Mouse (Mus musculus) inflammation-experienced regulatory T-cells, adult 6 months (primary cell): ENCODE measurements at regions not wholly inside any gene's neighbourhood (a gene's known extent, or its start where the extent isn't known, plus 50 kb on each side); places are given as distances from the start of the nearest gene placed in this dataset.

Source experiments
- ATAC-seq: one replicate; pipeline ENCODE4 v1.8.0; 2017

DNA sequence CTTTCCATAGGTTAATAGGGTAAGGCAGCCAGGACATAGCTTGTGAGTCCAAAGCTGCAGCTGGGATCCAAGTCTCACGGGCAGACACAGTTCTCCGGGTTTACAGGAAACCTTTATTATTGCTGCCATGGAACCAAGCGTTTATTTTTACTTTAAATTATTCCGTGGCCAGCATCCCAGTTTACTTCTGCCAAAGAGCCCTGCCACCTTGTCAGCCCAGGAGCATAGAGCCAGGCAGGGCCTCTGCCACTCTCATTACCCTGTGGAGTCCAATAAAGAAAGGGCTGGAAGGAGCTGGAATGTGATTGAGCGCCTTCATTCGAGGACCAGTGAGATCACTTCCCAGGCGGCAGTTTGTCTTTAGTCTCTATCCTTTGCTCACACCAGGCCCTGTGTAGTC, 96.6 kb upstream of the Atp6ap2 start:
- ATAC-seq, result no peak

DNA sequence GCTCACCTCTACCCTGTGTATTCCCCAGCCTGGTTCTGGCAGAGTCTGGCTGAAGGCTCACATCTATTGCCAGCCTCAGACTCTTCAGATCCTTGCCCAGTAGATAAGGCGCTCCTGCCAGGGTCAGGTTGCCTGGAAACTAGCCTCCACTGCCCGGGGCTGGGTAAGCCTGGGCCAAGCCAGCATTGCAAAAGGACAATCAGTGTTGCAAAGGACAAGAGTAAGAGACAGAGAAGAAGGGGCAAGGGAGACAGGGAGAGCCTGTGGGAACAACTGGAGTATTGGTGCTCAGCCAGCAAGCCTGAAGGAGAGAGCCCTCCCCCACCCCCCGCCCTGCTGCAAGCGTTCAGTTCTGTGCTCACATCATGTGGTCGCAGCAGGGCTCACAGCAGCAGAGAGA, 94.4 kb upstream of the Atp6ap2 start:
- no peak for ATAC-seq

- ATAC-seq, result no peak
Observed at GRCm38 (mm10) chrX:12493916-12494315, 93.7 kb upstream of the Atp6ap2 start.

DNA sequence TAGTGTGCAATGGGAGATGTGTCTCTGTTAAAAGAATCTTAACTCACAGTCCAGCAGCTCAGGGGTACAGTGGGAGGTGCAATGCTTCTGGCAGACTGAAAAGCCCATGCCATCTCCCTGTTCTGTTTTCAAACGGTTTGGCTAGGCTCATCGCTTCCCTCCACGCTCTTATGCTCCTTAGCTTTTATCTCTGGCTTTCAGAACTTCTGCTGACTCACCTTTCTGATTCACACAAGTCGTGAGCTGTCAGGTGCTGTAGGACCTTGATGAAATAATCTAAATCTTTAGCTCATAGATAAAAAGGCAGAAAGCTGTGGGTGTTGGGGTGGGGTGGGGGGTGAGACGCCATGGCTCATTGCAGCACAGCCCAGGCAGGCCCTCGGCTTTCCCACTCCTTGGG, 93.1 kb upstream of the Atp6ap2 start:
- ATAC-seq, result no peak

DNA sequence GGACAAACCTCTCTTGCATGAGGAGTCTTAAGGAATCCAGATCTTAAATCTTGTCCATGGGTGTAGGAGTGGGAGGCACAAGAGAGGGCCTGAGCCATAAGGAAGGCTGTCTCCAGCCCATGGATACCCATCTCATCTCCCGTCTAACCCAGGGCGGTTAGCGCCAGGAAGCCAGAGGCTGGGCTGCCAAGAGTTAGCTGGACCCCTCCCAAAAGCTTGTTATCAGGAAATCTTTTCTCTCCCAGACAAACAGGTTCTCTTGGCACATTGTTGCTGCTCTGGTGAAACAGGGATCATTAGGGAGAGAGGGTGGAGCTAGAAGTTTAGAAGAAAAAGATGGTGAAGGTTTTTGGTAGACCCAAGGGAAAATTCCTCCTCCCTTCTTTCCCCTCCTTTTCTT, 87.0 kb upstream of the Atp6ap2 start:
- ATAC-seq, result no peak

- no peak for ATAC-seq
Observed at GRCm38 (mm10) chrX:12502364-12502763, 85.2 kb upstream of the Atp6ap2 start.

DNA sequence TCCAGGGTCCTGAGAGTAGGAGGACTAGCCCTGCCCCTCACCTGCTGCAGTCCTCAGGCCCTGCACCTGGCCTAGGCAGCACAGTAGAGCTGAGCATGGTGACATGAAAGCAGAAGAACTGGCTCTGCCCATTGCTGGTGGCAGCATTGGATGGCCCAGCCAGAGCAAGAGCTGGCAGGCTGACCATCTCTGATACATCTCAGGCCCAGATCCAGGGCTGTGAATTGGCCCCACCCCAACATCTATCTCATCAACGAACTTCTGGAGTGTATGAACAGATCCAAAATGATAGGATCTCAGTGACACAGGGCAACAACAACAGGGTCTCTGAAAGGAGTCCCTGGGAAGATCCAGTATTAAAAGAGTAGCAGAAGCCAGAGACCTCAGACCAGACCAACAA, 84.0 kb upstream of the Atp6ap2 start:
- ATAC-seq, result no peak

GRCm38 (mm10) chrX:12511119-12511518, 76.5 kb upstream of the Atp6ap2 start:
- ATAC-seq, result no peak

DNA sequence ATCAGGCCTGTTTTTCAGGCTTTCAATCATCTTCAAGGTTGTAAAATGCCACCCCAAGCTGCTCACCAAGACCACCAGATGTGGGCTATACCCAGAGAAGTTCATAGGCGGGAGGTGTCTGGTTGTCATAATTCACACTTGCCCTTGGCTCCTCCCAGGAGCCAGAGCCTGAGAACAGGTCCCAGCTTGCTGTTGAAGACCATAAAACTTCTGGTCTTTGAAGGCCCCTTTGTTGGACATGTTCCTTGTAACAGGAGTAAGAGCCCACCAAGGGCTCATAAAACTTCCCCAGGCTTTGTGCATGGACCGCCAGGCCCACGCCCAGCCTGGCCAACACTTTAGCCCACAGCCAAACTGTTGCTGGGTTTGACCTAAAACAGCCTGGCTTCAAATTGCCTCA, 62.6 kb upstream of the Atp6ap2 start:
- no peak for ATAC-seq

DNA sequence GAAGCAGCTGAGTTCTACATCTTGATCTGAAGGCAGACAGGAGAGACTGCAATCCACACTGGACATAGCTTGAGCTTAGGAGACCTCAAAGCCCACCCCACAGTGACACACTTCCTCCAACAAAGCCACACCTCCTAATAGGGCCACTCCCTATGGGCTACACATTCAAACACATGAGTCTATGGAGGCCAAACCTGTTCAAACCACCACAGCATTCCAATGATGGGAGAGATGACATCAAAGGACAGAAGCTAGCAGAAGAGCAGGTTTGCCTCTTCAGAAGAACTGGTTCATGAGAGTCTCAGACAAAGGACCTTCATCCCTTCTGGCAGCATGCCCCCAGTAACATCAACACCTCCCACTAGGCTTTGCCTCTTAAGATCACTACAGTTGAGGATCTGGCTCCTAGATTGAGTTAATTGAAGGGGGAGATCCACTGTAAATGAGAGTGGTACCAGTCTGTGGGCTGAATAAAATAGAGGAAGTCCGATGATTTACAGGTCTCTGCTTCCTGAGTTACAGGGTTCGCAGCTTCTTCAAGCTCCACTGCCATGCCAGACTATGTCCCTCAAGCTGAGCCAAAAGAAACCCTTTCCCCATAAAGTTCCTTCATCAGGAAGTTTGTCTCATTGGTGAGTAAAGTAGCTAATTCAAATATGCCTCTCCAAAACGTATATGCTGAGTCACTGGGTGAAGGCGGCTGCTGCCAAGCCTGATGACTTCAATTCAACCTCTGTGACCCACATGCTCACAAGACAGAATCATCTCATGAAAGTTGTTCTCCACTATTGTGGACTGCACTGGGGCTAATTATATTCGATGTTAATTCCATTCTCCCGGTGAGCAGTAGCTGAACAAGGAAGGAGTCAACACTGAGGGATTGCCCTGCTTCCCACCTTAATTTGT, 56.9 kb upstream of the Atp6ap2 start:
- ATAC-seq, result no peak
